Mouse (Mus musculus): ENCODE results near the gene Cdc42ep5.
"Not testable (repeated sequence)": the region's sequence is repeated elsewhere in the genome, so short reads cannot be mapped to it uniquely, and the experiment has no call there.

Gene Cdc42ep5

GRCm38 (mm10) chr7:4164090-4164910 lies at the start of gene Cdc42ep5:
Cdc42ep5 (minus strand) TSS chr7:4164860.
- DNase-seq = no peak

- not testable (repeated sequence) for DNase-seq
These were observed 48.8 kb upstream of the Cdc42ep5 start for GRCm38 (mm10) chr7:4213436-4213835.

GRCm38 (mm10) chr7:4208626-4209025 lies 44.0 kb upstream of the Cdc42ep5 start:
- no peak for DNase-seq

- DNase-seq = no peak
These were observed 42.5 kb upstream of the Cdc42ep5 start for GRCm38 (mm10) chr7:4207126-4207525.

GRCm38 (mm10) chr7:4178438-4178837 lies 13.8 kb upstream of the Cdc42ep5 start:
- no peak for DNase-seq

- DNase-seq = no peak
These were observed 5.7 kb upstream of the Cdc42ep5 start for GRCm38 (mm10) chr7:4170193-4170938.

GRCm38 (mm10) chr7:4167098-4167497 lies 2.4 kb upstream of the Cdc42ep5 start:
- no peak for DNase-seq

GRCm38 (mm10) chr7:4165286-4165685 lies 626 bp upstream of the Cdc42ep5 start:
- DNase-seq = no peak

- no peak for DNase-seq
These were observed 1.0 kb downstream of the Cdc42ep5 start for GRCm38 (mm10) chr7:4163571-4164072.

GRCm38 (mm10) chr7:4161596-4161995 lies 3.1 kb downstream of the Cdc42ep5 start:
- not testable (repeated sequence) for DNase-seq

- no peak for DNase-seq
These were observed 9.7 kb downstream of the Cdc42ep5 start for GRCm38 (mm10) chr7:4154976-4155375.

GRCm38 (mm10) chr7:4154356-4154755 lies 10.3 kb downstream of the Cdc42ep5 start:
- DNase-seq = no peak

GRCm38 (mm10) chr7:4151241-4151640 lies 13.4 kb downstream of the Cdc42ep5 start:
- DNase-seq = no peak

- DNase-seq = peak; percentile 91
These were observed 13.8 kb downstream of the Cdc42ep5 start for GRCm38 (mm10) chr7:4150811-4151221.

- DNase-seq = peak; percentile 85
These were observed 14.6 kb downstream of the Cdc42ep5 start, which contains the start of gene Leng9 for GRCm38 (mm10) chr7:4150059-4150541. Leng9 (minus strand) TSS chr7:4150374.

- DNase-seq = peak; percentile 93
These were observed 15.2 kb downstream of the Cdc42ep5 start for GRCm38 (mm10) chr7:4149209-4150054.

- peak; percentile 76 for DNase-seq
These were observed 16.1 kb downstream of the Cdc42ep5 start for GRCm38 (mm10) chr7:4148341-4149208.

GRCm38 (mm10) chr7:4147836-4148235 lies 16.8 kb downstream of the Cdc42ep5 start:
- no peak for DNase-seq

GRCm38 (mm10) chr7:4147371-4147770 lies 17.3 kb downstream of the Cdc42ep5 start:
- DNase-seq = peak; percentile 55

GRCm38 (mm10) chr7:4146241-4147180 lies 18.1 kb downstream of the Cdc42ep5 start:
- DNase-seq = peak; percentile 65

Data from cerebellum, adult 9-11 months (tissue).